Mouse (Mus musculus) thymus, adult 2 months (tissue): ENCODE results near the gene Ankrd11.

Experiments used
- CTCF ChIP-seq: fragments of 200-500 bp; IDR thresholded peaks from 2 replicates; pipeline ENCODE4 v1.5.1; 2012; ENCODE audit warnings: mild to moderate bottlenecking, control low read depth, low read length, moderate library complexity, borderline replicate concordance; ENCODE audit not compliant: control insufficient read depth, poor library complexity, insufficient read depth; ENCODE audit errors: extremely low read depth
- POLR2A ChIP-seq: fragments of 200-500 bp; IDR thresholded peaks from 2 replicates; pipeline ENCODE4 v1.6.1; 2012; ENCODE audit warnings: mild to moderate bottlenecking, low read length, control low read depth, moderate library complexity; ENCODE audit not compliant: control insufficient read depth, poor library complexity, insufficient read depth; ENCODE audit errors: extremely low read depth

DNA sequence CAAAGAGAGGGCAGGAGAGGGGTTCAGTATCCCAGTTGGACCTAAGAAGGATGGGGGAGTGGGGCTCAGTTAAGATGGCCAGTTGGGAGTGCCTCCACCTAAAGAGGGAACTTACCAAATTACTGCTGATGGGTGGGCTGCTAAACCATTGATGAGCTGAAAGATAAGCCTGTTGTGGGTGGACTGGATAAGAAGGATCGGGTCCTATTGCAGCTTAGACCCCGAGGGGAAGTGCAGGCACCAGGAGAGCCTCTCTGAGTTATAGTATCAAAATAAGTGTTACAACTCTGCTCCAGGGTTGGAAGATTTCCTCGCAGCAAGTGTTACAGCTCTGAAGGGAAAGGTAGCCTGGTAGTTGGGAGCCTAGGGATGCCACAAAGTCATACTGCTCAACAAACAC is 197.9 kb downstream of the Ankrd11 start:
- TF ChIP-seq POLR2A (no peak), CTCF (no peak)
